Mouse (Mus musculus): ENCODE measurements at regions not wholly inside any gene's neighbourhood (a gene's known extent, or its start where the extent isn't known, plus 50 kb on each side); places are given as distances from the start of the nearest gene placed in this dataset.

- H3K4me3 ChIP-seq (ENCODE audit: low read depth, low read length), result no peak overlapping the region
- H3K36me3 ChIP-seq (ENCODE audit: control insufficient read depth, insufficient read depth), result no peaks in the 10 kb centered on the region
- WGBS, result 87% methylated on average over 1 of the region's 1 CpGs
- no peak for ATAC-seq
- H3K4me2 ChIP-seq (replicated peaks; ENCODE audit: low read depth), result no peak overlapping the region
- no peaks in the 10 kb centered on the region for H3K4me1 ChIP-seq (replicated peaks; ENCODE audit: control insufficient read depth, insufficient read depth, low read length)
- no peak overlapping the region for H3K9ac ChIP-seq (ENCODE audit: low read depth, low read length)
- no peak overlapping the region for H3K27ac ChIP-seq (ENCODE audit: low read depth, low read length)
- no peaks in the 10 kb centered on the region for H3K9me3 ChIP-seq (ENCODE audit: control insufficient read depth)
- H3K27me3 ChIP-seq (replicated peaks; ENCODE audit: control insufficient read depth, insufficient read depth, low read length), result no peaks in the 10 kb centered on the region
- no peak for TF ChIP-seq CTCF (IDR thresholded peaks at IDR 0.05; ENCODE audit: low read depth)
Measured at GRCm38 (mm10) chr1:98977686-98978085, 556.8 kb downstream of the Slco6d1 start.
